Mouse (Mus musculus): ENCODE data around the gene Atpaf1. TPM values are rescaled to one million over a fixed set of nuclear protein-coding genes. Genes with fewer than 3 reads are reported as not detected.

Gene Atpaf1
- not detected in 2 replicates for polyA plus RNA-seq (2012; ENCODE audit: insufficient read depth, insufficient read length, low replicate concordance, missing spikeins)

GRCm38 (mm10) chr4:115784769-115785510 is at the start of gene Atpaf1:
Gene Atpaf1, plus strand, starts transcription at chr4:115784812.
- Histone ChIP-seq H3K4me3 (ENCODE audit: insufficient read depth, low read depth, low read length) (peak within 1 kb of the TSS; percentile 81), H3K27ac (ENCODE audit: insufficient read depth, low read depth, low read length) (peak within 1 kb of the TSS; percentile 77), H3K4me1 (ENCODE audit: control insufficient read depth, insufficient read depth, low read length) (peaks cover 12% of the 10 kb centered on the region; the same call in 1 of the 2 replicates)
- TF ChIP-seq POLR2A (IDR thresholded peaks at IDR 0.05; ENCODE audit: insufficient read depth, low read depth, low read length) (peak; percentile 64), CTCF (IDR thresholded peaks at IDR 0.05; ENCODE audit: insufficient read depth, low read depth, low read length) (no peak)
- under 1% methylated on average over 69 of the region's 69 CpGs for WGBS

GRCm38 (mm10) chr4:115734867-115735266 is 49.7 kb upstream of the Atpaf1 start:
- 67% methylated on average over 4 of the region's 4 CpGs for WGBS
- no peak overlapping the region for H3K4me3 ChIP-seq (ENCODE audit: insufficient read depth, low read depth, low read length)
- peaks cover 5% of the 10 kb centered on the region for H3K4me1 ChIP-seq (ENCODE audit: control insufficient read depth, insufficient read depth, low read length)
- no peak overlapping the region for H3K27ac ChIP-seq (ENCODE audit: insufficient read depth, low read depth, low read length)
- TF ChIP-seq POLR2A (IDR thresholded peaks at IDR 0.05; ENCODE audit: insufficient read depth, low read depth, low read length) (no peak), CTCF (IDR thresholded peaks at IDR 0.05; ENCODE audit: insufficient read depth, low read depth, low read length) (no peak)

GRCm38 (mm10) chr4:115737551-115738041 is 47.0 kb upstream of the Atpaf1 start, which contains the start of gene Efcab14:
Gene Efcab14, plus strand, starts transcription at chr4:115737744.
- peak; percentile 62 for TF ChIP-seq POLR2A (IDR thresholded peaks at IDR 0.05; ENCODE audit: insufficient read depth, low read depth, low read length)
- peak; percentile 57 for TF ChIP-seq CTCF (IDR thresholded peaks at IDR 0.05; ENCODE audit: insufficient read depth, low read depth, low read length)
- H3K4me3 ChIP-seq (ENCODE audit: insufficient read depth, low read depth, low read length): peak within 1 kb of the TSS; percentile 80
- WGBS: under 1% methylated on average over 45 of the region's 45 CpGs
- H3K27ac ChIP-seq (ENCODE audit: insufficient read depth, low read depth, low read length): peak within 1 kb of the TSS; percentile 49; the same call in 1 of the 2 replicates
- H3K4me1 ChIP-seq (ENCODE audit: control insufficient read depth, insufficient read depth, low read length): peaks cover 7% of the 10 kb centered on the region

- Histone ChIP-seq H3K4me3 (ENCODE audit: insufficient read depth, low read depth, low read length) (peak overlapping the region; percentile 32), H3K27ac (ENCODE audit: insufficient read depth, low read depth, low read length) (no peak overlapping the region), H3K4me1 (ENCODE audit: control insufficient read depth, insufficient read depth, low read length) (peaks cover 7% of the 10 kb centered on the region)
- no peak for TF ChIP-seq CTCF (IDR thresholded peaks at IDR 0.05; ENCODE audit: insufficient read depth, low read depth, low read length)
- no peak for TF ChIP-seq POLR2A (IDR thresholded peaks at IDR 0.05; ENCODE audit: insufficient read depth, low read depth, low read length)
- 20% methylated on average over 13 of the region's 13 CpGs for WGBS
Observed at GRCm38 (mm10) chr4:115738481-115738985, 46.1 kb upstream of the Atpaf1 start.

GRCm38 (mm10) chr4:115742658-115743057 is 42.0 kb upstream of the Atpaf1 start:
- H3K27ac ChIP-seq (ENCODE audit: insufficient read depth, low read depth, low read length): no peak overlapping the region
- no peak overlapping the region for H3K4me3 ChIP-seq (ENCODE audit: insufficient read depth, low read depth, low read length)
- TF ChIP-seq CTCF (IDR thresholded peaks at IDR 0.05; ENCODE audit: insufficient read depth, low read depth, low read length) (no peak), POLR2A (IDR thresholded peaks at IDR 0.05; ENCODE audit: insufficient read depth, low read depth, low read length) (no peak)
- H3K4me1 ChIP-seq (ENCODE audit: control insufficient read depth, insufficient read depth, low read length): peaks cover 7% of the 10 kb centered on the region

GRCm38 (mm10) chr4:115743096-115743495 is 41.5 kb upstream of the Atpaf1 start:
- H3K4me1 ChIP-seq (ENCODE audit: control insufficient read depth, insufficient read depth, low read length): peaks cover 7% of the 10 kb centered on the region
- H3K4me3 ChIP-seq (ENCODE audit: insufficient read depth, low read depth, low read length): no peak overlapping the region
- 89% methylated on average over 4 of the region's 4 CpGs for WGBS
- H3K27ac ChIP-seq (ENCODE audit: insufficient read depth, low read depth, low read length): no peak overlapping the region
- TF ChIP-seq POLR2A (IDR thresholded peaks at IDR 0.05; ENCODE audit: insufficient read depth, low read depth, low read length) (no peak), CTCF (IDR thresholded peaks at IDR 0.05; ENCODE audit: insufficient read depth, low read depth, low read length) (no peak)

GRCm38 (mm10) chr4:115748181-115748580 is 36.4 kb upstream of the Atpaf1 start:
- H3K27ac ChIP-seq (ENCODE audit: insufficient read depth, low read depth, low read length): no peak overlapping the region
- no peak for TF ChIP-seq POLR2A (IDR thresholded peaks at IDR 0.05; ENCODE audit: insufficient read depth, low read depth, low read length)
- TF ChIP-seq CTCF (IDR thresholded peaks at IDR 0.05; ENCODE audit: insufficient read depth, low read depth, low read length): no peak
- H3K4me3 ChIP-seq (ENCODE audit: insufficient read depth, low read depth, low read length): no peak overlapping the region
- WGBS: 49% methylated on average over 1 of the region's 1 CpGs
- no peaks in the 10 kb centered on the region for H3K4me1 ChIP-seq (ENCODE audit: control insufficient read depth, insufficient read depth, low read length)

- Histone ChIP-seq H3K27ac (ENCODE audit: insufficient read depth, low read depth, low read length) (no peak overlapping the region), H3K4me1 (ENCODE audit: control insufficient read depth, insufficient read depth, low read length) (no peaks in the 10 kb centered on the region), H3K4me3 (ENCODE audit: insufficient read depth, low read depth, low read length) (no peak overlapping the region)
- no peak for TF ChIP-seq POLR2A (IDR thresholded peaks at IDR 0.05; ENCODE audit: insufficient read depth, low read depth, low read length)
- no peak for TF ChIP-seq CTCF (IDR thresholded peaks at IDR 0.05; ENCODE audit: insufficient read depth, low read depth, low read length)
- 97% methylated on average over 1 of the region's 1 CpGs for WGBS
Observed at GRCm38 (mm10) chr4:115749336-115749735, 35.3 kb upstream of the Atpaf1 start.

- TF ChIP-seq CTCF (IDR thresholded peaks at IDR 0.05; ENCODE audit: insufficient read depth, low read depth, low read length) (no peak), POLR2A (IDR thresholded peaks at IDR 0.05; ENCODE audit: insufficient read depth, low read depth, low read length) (no peak)
- Histone ChIP-seq H3K4me3 (ENCODE audit: insufficient read depth, low read depth, low read length) (no peak overlapping the region), H3K27ac (ENCODE audit: insufficient read depth, low read depth, low read length) (no peak overlapping the region), H3K4me1 (ENCODE audit: control insufficient read depth, insufficient read depth, low read length) (no peaks in the 10 kb centered on the region)
- WGBS: 89% methylated on average over 3 of the region's 3 CpGs
Observed at GRCm38 (mm10) chr4:115754101-115754500, 30.5 kb upstream of the Atpaf1 start.
